Mouse (Mus musculus) small intestine, adult 2 months (tissue): ENCODE measurements at regions not wholly inside any gene's neighbourhood (a gene's known extent, or its start where the extent isn't known, plus 50 kb on each side); places are given as distances from the start of the nearest gene placed in this dataset.

Source experiments
- CTCF ChIP-seq: fragments of 200-500 bp; IDR thresholded peaks from 2 replicates; pipeline ENCODE4 v1.5.1; 2012; ENCODE audit warnings: low read depth, mild to moderate bottlenecking, control low read depth, inconsistent platforms, low read length, moderate library complexity, mixed read lengths; ENCODE audit not compliant: insufficient replicate concordance, insufficient read length; ENCODE audit errors: extremely low read depth
- POLR2A ChIP-seq: fragments of 200-500 bp; IDR thresholded peaks from 2 replicates; pipeline ENCODE4 v1.6.1; 2012; ENCODE audit warnings: low read depth, mild to moderate bottlenecking, control low read depth, inconsistent platforms, low read length, moderate library complexity

DNA sequence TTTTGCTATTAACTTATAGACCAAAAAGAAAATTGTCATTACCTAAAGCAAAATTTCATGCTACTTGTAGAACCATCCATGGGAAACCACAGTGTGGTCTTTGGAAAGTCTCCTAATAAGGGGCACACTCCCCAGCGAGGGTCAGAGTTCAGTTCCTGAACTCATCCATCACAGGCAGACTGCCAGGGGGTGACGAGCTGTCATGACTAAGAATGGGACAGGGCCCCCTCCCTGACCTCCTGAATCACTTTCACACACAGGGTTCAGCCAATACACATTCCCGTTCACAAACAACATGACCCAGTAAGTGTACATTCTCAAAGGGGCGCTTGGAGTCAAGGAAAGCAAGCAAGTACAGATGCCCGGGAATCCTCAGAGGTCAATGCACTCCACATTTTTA is 437.5 kb upstream of the Adgrl4 start:
- TF ChIP-seq CTCF (no peak), POLR2A (no peak)
